Mouse (Mus musculus): ENCODE data around the gene Cldn15. TPM values are rescaled to one million over a fixed set of nuclear protein-coding genes. Genes with fewer than 3 reads are reported as not detected.
"Not testable (repeated sequence)": the region's sequence is repeated elsewhere in the genome, so short reads cannot be mapped to it uniquely, and the experiment has no call there.

The Cldn15 gene
- total and polyA plus RNA-seq, 3 experiments = 7.3 to 13.3 (median 8.7) TPM

DNA sequence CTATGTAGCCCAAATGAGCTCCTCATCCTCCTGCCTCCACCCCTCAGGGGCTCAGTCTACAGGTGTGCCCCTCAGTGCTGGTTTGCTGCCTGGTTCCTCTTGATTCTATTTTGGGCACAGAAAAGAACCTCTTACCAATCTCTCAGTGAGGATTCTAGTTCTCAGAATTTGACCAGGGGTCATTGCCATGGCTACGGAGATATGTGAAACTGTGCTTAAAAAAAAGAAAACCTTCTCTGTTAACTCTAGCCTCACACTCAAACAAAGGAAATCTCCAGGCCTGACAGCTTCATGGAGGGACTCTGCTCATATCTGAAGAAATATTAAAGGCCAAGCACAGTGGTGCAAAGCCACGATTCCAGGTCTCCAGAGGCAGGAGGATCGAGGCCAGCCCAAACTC lies 23.6 kb upstream of the Cldn15 start:
- no peak overlapping the region for H3K4me3 ChIP-seq
- H3K36me3 ChIP-seq (ENCODE audit: control insufficient read depth, insufficient read depth, low read length) = no peaks in the 10 kb centered on the region
- H3K4me1 ChIP-seq (ENCODE audit: control insufficient read depth, insufficient read depth, low read length) = no peaks in the 10 kb centered on the region
- H3K79me2 ChIP-seq (replicated peaks; ENCODE audit: control insufficient read depth, insufficient read depth, low read length) = no peaks in the 10 kb centered on the region
- TF ChIP-seq POLR2A (IDR thresholded peaks at IDR 0.05; ENCODE audit: insufficient read depth, low read depth, low read length) (no peak), EP300 (IDR thresholded peaks at IDR 0.05; ENCODE audit: insufficient read depth, low read depth, low read length) (no peak), CTCF (IDR thresholded peaks at IDR 0.05) (no peak)
- H3K27me3 ChIP-seq (ENCODE audit: control insufficient read depth, insufficient read depth, low read length) = no peaks in the 10 kb centered on the region
- WGBS = 65% methylated on average over 3 of the region's 3 CpGs
- intact Hi-C loops (cut with DNase I) = no loop called here
- no peak for DNase-seq
- no peak overlapping the region for H3K27ac ChIP-seq
- no peak overlapping the region for H3K9ac ChIP-seq (ENCODE audit: low read depth, low read length)

- 76% methylated on average over 2 of the region's 2 CpGs for WGBS
Observed at GRCm38 (mm10) chr5:136943382-136943781, 23.0 kb upstream of the Cldn15 start.

DNA sequence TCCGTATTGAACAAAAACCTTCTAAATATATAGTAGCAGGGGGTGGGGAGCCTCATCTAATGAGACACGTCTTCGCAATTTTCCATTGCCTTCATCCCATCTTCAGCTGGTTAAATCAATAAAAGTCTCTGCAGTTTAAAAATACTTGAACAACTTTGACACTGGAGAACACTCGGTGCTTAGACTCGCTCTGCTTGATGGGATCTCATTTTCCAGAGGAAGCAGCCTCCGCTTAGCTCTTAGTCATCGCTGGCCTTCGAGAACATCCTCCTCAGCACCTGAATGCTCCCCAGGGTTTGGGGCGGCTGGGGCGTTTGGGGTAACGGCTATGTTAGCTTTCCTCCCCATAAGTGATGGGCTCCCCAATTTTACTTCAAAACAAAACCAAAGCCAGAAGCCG lies 21.3 kb upstream of the Cldn15 start:
- intact Hi-C loops (cut with DNase I) = no loop called here
- DNase-seq = no peak
- no peaks in the 10 kb centered on the region for H3K36me3 ChIP-seq (ENCODE audit: control insufficient read depth, insufficient read depth, low read length)
- TF ChIP-seq CTCF (IDR thresholded peaks at IDR 0.05) = no peak
- no peak for TF ChIP-seq EP300 (IDR thresholded peaks at IDR 0.05; ENCODE audit: insufficient read depth, low read depth, low read length)
- TF ChIP-seq POLR2A (IDR thresholded peaks at IDR 0.05; ENCODE audit: insufficient read depth, low read depth, low read length) = no peak
- WGBS = 62% methylated on average over 12 of the region's 12 CpGs
- no peaks in the 10 kb centered on the region for H3K27me3 ChIP-seq (ENCODE audit: control insufficient read depth, insufficient read depth, low read length)
- H3K79me2 ChIP-seq (replicated peaks; ENCODE audit: control insufficient read depth, insufficient read depth, low read length) = no peaks in the 10 kb centered on the region
- H3K4me3 ChIP-seq = no peak overlapping the region
- H3K27ac ChIP-seq = peak overlapping the region; percentile 23; the same call in 1 of the 2 replicates
- H3K9ac ChIP-seq (ENCODE audit: low read depth, low read length) = no peak overlapping the region
- H3K4me1 ChIP-seq (ENCODE audit: control insufficient read depth, insufficient read depth, low read length) = no peaks in the 10 kb centered on the region

More at GRCm38 (mm10) chr5:136943382-136943781, 23.0 kb upstream of the Cldn15 start:
- Histone ChIP-seq H3K79me2 (replicated peaks; ENCODE audit: control insufficient read depth, insufficient read depth, low read length) (no peaks in the 10 kb centered on the region), H3K27me3 (ENCODE audit: control insufficient read depth, insufficient read depth, low read length) (no peaks in the 10 kb centered on the region), H3K27ac (no peak overlapping the region), H3K36me3 (ENCODE audit: control insufficient read depth, insufficient read depth, low read length) (no peaks in the 10 kb centered on the region), H3K9ac (ENCODE audit: low read depth, low read length) (no peak overlapping the region), H3K4me3 (no peak overlapping the region), H3K4me1 (ENCODE audit: control insufficient read depth, insufficient read depth, low read length) (no peaks in the 10 kb centered on the region)
- no peak for DNase-seq
- TF ChIP-seq EP300 (IDR thresholded peaks at IDR 0.05; ENCODE audit: insufficient read depth, low read depth, low read length) (no peak), CTCF (IDR thresholded peaks at IDR 0.05) (no peak), POLR2A (IDR thresholded peaks at IDR 0.05; ENCODE audit: insufficient read depth, low read depth, low read length) (no peak)
- intact Hi-C loops (cut with DNase I) = no loop called here

DNA sequence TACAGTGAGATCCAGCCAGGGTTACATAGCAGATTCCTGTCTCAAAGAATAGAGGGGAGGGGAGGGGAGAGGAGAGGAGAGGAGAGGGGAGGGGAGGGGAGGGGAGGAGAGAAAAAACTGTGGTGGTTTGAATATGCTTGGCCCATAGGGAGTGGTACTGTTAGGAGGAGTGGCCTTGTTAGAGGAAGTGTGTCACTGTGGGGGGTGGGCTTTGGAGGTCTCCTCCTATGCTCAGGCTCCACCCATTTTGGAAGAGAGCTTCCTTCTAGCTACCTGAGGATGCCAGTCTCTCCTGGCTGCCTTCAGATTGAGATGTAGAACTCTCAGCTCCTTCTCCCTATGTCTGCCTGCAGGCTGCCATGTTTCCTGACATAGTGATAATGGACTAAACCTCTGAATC lies 18.5 kb upstream of the Cldn15 start:
- Histone ChIP-seq H3K27ac (no peak overlapping the region), H3K36me3 (ENCODE audit: control insufficient read depth, insufficient read depth, low read length) (no peaks in the 10 kb centered on the region), H3K79me2 (replicated peaks; ENCODE audit: control insufficient read depth, insufficient read depth, low read length) (no peaks in the 10 kb centered on the region), H3K4me3 (no peak overlapping the region), H3K4me1 (ENCODE audit: control insufficient read depth, insufficient read depth, low read length) (no peaks in the 10 kb centered on the region), H3K27me3 (ENCODE audit: control insufficient read depth, insufficient read depth, low read length) (no peaks in the 10 kb centered on the region), H3K9ac (ENCODE audit: low read depth, low read length) (no peak overlapping the region)
- TF ChIP-seq POLR2A (IDR thresholded peaks at IDR 0.05; ENCODE audit: insufficient read depth, low read depth, low read length) (no peak), EP300 (IDR thresholded peaks at IDR 0.05; ENCODE audit: insufficient read depth, low read depth, low read length) (no peak), CTCF (IDR thresholded peaks at IDR 0.05) (no peak)
- no peak for DNase-seq
- intact Hi-C loops (cut with DNase I) = no loop called here

DNA sequence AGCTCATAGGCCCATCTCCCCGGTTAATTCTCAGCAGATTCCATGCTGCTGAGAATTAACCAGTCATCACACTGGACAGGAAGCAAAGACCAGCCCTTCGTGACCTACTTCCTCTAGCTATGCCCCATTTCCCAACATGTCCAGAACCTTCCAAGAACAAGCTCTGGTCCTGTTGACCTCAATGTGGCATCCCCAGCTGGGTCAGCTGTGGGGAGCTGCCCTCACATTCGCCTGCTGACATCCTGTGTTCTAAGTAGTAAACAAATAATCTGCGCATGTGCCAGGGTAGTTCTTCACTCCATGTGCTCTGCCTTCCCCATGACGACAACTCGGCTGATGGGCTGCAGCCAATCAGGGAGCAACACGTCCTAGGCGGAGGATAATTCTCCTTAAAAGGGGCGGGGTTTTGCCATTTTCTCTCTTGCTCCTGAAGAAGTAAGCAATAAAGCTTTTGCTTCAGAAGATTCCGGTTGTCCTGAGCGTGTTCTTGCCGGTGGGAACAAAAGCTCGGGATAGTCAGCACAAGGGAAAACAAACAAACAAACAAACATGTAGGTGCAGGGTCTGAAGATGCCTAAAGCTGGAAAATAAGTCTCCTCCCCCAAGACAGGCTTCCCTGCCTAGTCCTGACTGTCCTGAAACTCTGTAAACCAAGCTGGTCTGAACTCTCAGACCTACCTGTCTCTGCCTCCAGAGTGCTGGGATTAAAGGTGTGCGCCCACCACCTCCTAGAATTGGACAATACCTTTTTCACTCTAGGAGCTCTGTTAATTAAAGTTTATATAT lies 16.7 kb upstream of the Cldn15 start:
- intact Hi-C loops (cut with DNase I); H3K4me3 ChIP-seq; H3K27ac ChIP-seq; H3K4me1 ChIP-seq (ENCODE audit: control insufficient read depth, insufficient read depth, low read length); H3K9ac ChIP-seq (ENCODE audit: low read depth, low read length); DNase-seq; H3K27me3 ChIP-seq (ENCODE audit: control insufficient read depth, insufficient read depth, low read length); H3K36me3 ChIP-seq (ENCODE audit: control insufficient read depth, insufficient read depth, low read length); H3K79me2 ChIP-seq (replicated peaks; ENCODE audit: control insufficient read depth, insufficient read depth, low read length): not testable (repeated sequence)
- whole genome bisulfite sequencing = 72% methylated on average over 14 of the region's 14 CpGs

GRCm38 (mm10) chr5:136950521-136950920 lies 15.9 kb upstream of the Cldn15 start:
- no peaks in the 10 kb centered on the region for H3K79me2 ChIP-seq (replicated peaks; ENCODE audit: control insufficient read depth, insufficient read depth, low read length)
- no peaks in the 10 kb centered on the region for H3K36me3 ChIP-seq (ENCODE audit: control insufficient read depth, insufficient read depth, low read length)
- no peak overlapping the region for H3K27ac ChIP-seq
- no peaks in the 10 kb centered on the region for H3K27me3 ChIP-seq (ENCODE audit: control insufficient read depth, insufficient read depth, low read length)
- no peak overlapping the region for H3K4me3 ChIP-seq
- intact Hi-C loops (cut with DNase I) = no loop called here
- TF ChIP-seq CTCF (IDR thresholded peaks at IDR 0.05) (no peak), EP300 (IDR thresholded peaks at IDR 0.05; ENCODE audit: insufficient read depth, low read depth, low read length) (no peak), POLR2A (IDR thresholded peaks at IDR 0.05; ENCODE audit: insufficient read depth, low read depth, low read length) (no peak)
- 81% methylated on average over 6 of the region's 6 CpGs for WGBS
- peaks cover 4% of the 10 kb centered on the region for H3K4me1 ChIP-seq (ENCODE audit: control insufficient read depth, insufficient read depth, low read length)
- no peak for DNase-seq
- H3K9ac ChIP-seq (ENCODE audit: low read depth, low read length) = no peak overlapping the region

Data from heart, adult 2 months (tissue).